Mouse (Mus musculus): ENCODE results near the gene Dpp7.

DNA sequence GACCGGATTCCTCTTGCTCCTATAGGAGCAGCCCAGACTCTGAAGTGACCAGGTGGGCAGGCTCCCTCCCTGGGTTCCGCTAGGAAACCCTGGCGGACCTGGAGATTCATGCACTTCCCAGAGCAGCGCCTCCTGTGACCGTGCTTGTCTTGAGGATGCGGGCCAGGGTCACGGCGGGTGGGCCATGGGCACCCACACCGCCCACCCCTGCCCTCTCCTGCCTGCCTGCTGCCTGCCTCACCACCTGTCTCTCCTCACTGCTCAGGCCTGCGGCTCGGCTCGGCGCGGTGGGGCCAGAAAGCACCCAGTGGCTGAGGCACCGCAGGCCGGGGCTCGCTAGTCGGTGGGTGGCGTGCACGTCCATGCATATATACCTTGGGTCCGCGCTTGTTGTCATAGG lies 45.2 kb downstream of the Dpp7 start:
- TF ChIP-seq POLR2A (IDR thresholded peaks at IDR 0.05; ENCODE audit: borderline replicate concordance, low read depth, low read length) (no peak), CTCF (IDR thresholded peaks at IDR 0.05; ENCODE audit: low read depth, low read length) (no peak)
